Mouse (Mus musculus): ENCODE data around the gene 2410137M14Rik.

2410137M14Rik gene

GRCm38 (mm10) chr17:36948286-36948685, 32.8 kb downstream of the 2410137M14Rik start:
- no peak for DNase-seq (ENCODE audit: low spot score)

DNA sequence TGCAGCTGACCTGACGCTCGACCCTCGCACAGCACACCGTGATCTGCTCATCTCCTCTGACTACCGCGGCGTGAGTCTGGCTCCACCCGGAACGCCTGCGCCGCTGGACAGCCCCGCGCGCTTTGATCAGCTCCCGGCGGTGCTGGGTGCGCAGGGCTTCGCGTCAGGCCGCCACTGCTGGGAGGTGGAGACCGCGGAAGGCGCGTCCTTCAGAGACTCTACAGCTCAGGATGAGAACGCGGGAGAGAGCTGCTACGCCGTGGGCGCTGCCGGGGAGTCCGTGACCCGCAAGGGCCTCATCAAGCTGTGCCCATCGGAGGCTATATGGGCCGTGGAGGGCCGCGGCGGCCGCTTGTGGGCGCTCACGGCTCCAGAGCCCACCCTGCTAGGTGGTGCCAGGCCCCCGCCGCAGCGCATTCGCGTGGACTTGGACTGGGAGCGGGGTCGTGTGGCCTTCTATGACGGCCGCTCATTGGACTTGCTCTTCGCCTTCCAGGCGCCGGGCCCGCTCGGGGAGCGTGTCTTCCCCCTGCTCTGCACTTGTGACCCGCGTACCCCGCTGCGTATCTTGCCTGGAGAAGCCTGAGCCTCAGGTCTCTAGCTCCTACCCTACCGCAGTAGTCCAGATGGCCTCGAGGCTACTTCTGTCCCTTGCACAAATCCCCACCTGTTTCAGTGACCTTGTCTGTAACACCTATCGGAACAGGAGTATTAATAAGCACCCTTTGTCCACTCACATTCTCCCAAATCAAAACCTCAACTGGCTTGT, 33.8 kb downstream of the 2410137M14Rik start:
- DNase-seq (ENCODE audit: low spot score): peak; percentile 45

GRCm38 (mm10) chr17:36944121-36944775, 36.8 kb downstream of the 2410137M14Rik start:
- DNase-seq (ENCODE audit: low spot score): peak; percentile 65

- no peak for DNase-seq (ENCODE audit: low spot score)
Measured at GRCm38 (mm10) chr17:36943691-36944090, 37.3 kb downstream of the 2410137M14Rik start.

DNA sequence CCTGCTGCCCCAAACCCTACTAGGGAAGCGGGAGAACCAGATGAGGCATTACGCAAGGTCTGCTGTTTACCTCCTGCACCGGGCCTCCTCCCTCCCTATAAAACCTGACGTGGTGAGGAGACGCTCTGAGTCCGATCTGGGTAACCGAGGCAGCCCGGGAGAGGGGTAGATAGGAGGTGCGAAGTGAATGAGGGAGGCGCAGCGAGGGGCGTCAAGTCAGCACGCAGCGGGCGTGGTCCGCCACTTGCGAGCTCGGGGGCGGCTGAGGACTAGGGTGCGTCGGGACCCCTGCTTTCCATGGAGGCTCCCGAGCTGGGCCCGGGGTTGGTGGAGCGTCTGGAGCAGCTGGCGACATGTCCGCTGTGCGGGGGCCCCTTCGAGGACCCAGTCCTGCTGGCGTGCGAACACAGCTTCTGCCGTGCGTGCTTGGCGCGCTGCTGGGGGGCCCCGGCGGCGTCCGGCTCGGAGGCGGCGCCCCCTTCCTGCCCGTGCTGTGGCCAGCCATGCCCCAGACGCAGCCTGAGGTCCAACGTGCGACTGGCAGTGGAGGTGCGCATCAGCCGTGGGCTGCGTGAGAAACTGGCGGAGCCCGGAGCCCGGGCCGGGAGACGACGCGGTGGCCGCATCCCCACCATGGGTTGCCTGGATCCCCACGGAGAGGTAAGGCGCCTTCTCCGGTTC, 38.1 kb downstream of the 2410137M14Rik start, which contains the start of gene Rnf39:
Gene Rnf39, plus strand, starts transcription at position 128 of the 681 bp plus-strand sequence.
- no peak for DNase-seq (ENCODE audit: low spot score)

DNA sequence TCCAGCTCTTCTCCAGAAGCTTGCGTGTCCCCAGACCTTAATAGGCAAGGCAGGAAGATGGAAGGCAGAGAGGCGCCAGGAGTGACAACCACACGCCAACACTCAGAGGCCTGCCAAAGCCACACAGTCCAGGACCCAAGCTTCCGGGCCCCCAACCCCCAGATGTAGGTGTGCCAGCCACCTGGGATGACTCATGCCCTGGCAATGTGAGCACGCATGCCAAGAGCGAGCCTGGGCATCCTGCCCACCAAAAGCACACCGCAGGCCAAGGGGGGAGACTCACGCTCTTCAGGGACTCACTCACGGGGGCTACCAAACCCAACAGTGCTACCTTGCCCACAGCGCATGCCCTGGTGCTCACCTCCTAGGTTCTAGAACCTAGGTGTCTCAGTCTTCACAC, 38.6 kb downstream of the 2410137M14Rik start:
- peak; percentile 73 for DNase-seq (ENCODE audit: low spot score)

DNA sequence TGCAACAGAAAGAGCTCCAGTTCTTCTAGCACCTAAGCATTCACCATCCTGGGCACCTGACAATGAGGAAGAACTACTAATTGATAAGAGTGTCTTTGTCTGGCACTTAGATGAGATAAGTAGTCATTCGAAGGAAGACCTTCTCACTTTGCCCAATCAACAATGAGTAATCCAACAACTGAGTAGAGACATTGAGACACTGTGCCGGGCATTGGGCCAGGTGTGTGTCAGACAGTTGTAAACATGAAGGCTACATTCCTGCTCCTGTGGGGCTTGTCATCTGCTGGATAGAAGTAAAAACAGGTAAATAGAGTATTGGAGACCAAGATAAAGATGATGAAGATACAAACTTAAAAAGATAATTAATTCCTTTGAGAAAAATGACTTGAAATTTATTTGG, 43.0 kb downstream of the 2410137M14Rik start:
- no peak for DNase-seq (ENCODE audit: low spot score)

- DNase-seq (ENCODE audit: low spot score): no peak
Measured at GRCm38 (mm10) chr17:36931806-36932205, 49.2 kb downstream of the 2410137M14Rik start.

DNA sequence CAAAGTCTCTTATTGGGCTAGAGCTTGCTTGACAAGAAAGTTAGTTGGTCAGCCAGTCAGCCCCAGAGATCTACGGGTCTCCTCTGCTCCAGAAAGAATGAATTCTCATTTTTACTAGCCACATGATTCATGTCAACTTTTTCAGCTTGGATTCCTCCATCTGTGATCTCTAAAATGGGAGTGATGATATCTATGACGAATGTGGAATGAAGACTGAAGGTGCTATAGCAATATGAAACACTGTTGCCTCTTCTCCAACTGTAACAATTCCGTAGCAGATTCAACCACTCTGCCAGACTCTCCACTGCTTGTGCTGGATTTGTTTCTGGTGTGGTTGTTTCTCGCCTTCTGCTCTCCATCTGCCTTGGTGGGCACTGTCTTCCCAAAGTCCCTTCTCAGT, 49.9 kb downstream of the 2410137M14Rik start:
- no peak for DNase-seq (ENCODE audit: low spot score)

- DNase-seq (ENCODE audit: low spot score): no peak
Measured at GRCm38 (mm10) chr17:36930233-36930632, 50.8 kb downstream of the 2410137M14Rik start.

- no peak for DNase-seq (ENCODE audit: low spot score)
Measured at GRCm38 (mm10) chr17:36929236-36929932, 51.7 kb downstream of the 2410137M14Rik start.

Data from T-cell, adult 2 months (primary cell).